Mouse (Mus musculus) myocyte (in vitro differentiated cells): ENCODE data around the gene Hecw1. TPM values are rescaled to one million over a fixed set of nuclear protein-coding genes. Genes with fewer than 3 reads are reported as not detected.

Experiments
- H3K27me3 ChIP-seq: one replicate; pipeline ENCODE4 v1.6.1; 2011; ENCODE audit not compliant: control insufficient read depth, insufficient read depth, insufficient read length
- H3K36me3 ChIP-seq: one replicate; pipeline ENCODE4 v1.6.1; 2011; ENCODE audit not compliant: control insufficient read depth, insufficient read depth
- H3K4me2 ChIP-seq: one replicate; pipeline ENCODE4 v1.6.1; 2011; ENCODE audit warnings: low read depth, control low read depth
- H3K4me3 ChIP-seq: one replicate; pipeline ENCODE4 v1.5.1; 2011; ENCODE audit warnings: mild to moderate bottlenecking, control low read depth, moderate library complexity
- H3K79me2 ChIP-seq: one replicate; pipeline ENCODE4 v1.6.1; 2011; ENCODE audit not compliant: control insufficient read depth, insufficient read depth
- H3ac ChIP-seq: one replicate; pipeline ENCODE4 v1.6.1; 2011; ENCODE audit not compliant: control insufficient read depth, insufficient read length
- CEBPB ChIP-seq: IDR thresholded peaks from 2 replicates; pipeline ENCODE4 v1.6.1; 2011; ENCODE audit warnings: mild to moderate bottlenecking, moderate library complexity; ENCODE audit not compliant: poor library complexity, insufficient read depth, severe bottlenecking
- E2F4 ChIP-seq: IDR thresholded peaks from one replicate; pipeline ENCODE4 v1.6.1; 2011; ENCODE audit warnings: mild to moderate bottlenecking, control low read depth, moderate library complexity; ENCODE audit not compliant: insufficient read depth
- MAX ChIP-seq: IDR thresholded peaks from one replicate; pipeline ENCODE4 v1.6.1; 2011; ENCODE audit warnings: low read depth, mild to moderate bottlenecking, control low read depth
- MYOD1 ChIP-seq, 3 experiments: IDR thresholded peaks; one replicate each; pipeline ENCODE4 v1.6.1; 2011; ENCODE audit warnings: control low read depth in 2 of 3, low read depth in 2 of 3, mild to moderate bottlenecking in 2 of 3, moderate library complexity in 1 of 3; ENCODE audit not compliant: insufficient read length in 2 of 3, control insufficient read depth in 1 of 3
- MYOG ChIP-seq, 3 experiments: IDR thresholded peaks; one replicate each; pipeline ENCODE4 v1.6.1; 2011; ENCODE audit warnings: control low read depth in 2 of 3, low read depth in 2 of 3, mild to moderate bottlenecking in 2 of 3; ENCODE audit not compliant: insufficient read length in 2 of 3, control insufficient read depth in 1 of 3, insufficient read depth in 1 of 3
- POLR2A ChIP-seq: IDR thresholded peaks from one replicate; pipeline ENCODE4 v1.6.1; 2011; ENCODE audit warnings: low read depth, mild to moderate bottlenecking, control low read depth, moderate library complexity; ENCODE audit not compliant: insufficient read length
- POLR2AphosphoS2 ChIP-seq: IDR thresholded peaks from one replicate; pipeline ENCODE4 v1.6.1; 2011; ENCODE audit warnings: low read depth, control low read depth; ENCODE audit not compliant: insufficient read length
- REST ChIP-seq: IDR thresholded peaks from one replicate; pipeline ENCODE4 v1.6.1; 2011; ENCODE audit warnings: mild to moderate bottlenecking, control low read depth, moderate library complexity; ENCODE audit not compliant: insufficient read depth, insufficient read length
- SRF ChIP-seq: IDR thresholded peaks from one replicate; pipeline ENCODE4 v1.6.1; 2011; ENCODE audit warnings: low read depth; ENCODE audit not compliant: control insufficient read depth, insufficient read length
- TCF12 ChIP-seq: IDR thresholded peaks from one replicate; pipeline ENCODE4 v1.6.1; 2011; ENCODE audit warnings: mild to moderate bottlenecking, control low read depth; ENCODE audit not compliant: poor library complexity, insufficient read depth, severe bottlenecking
- TCF3 ChIP-seq: IDR thresholded peaks from one replicate; pipeline ENCODE4 v1.6.1; 2011; ENCODE audit warnings: low read depth, control low read depth; ENCODE audit not compliant: insufficient read length
- USF1 ChIP-seq: IDR thresholded peaks from one replicate; pipeline ENCODE4 v1.6.1; 2011; ENCODE audit warnings: low read depth, mild to moderate bottlenecking, control low read depth, moderate library complexity
- polyA plus RNA-seq: library from polyadenylated mRNA; unstranded; fragments of >200 nt; fragmentation: generic; extraction: Trizol; gene quantifications from one replicate; pipeline ENCODE4 v1.2.1, GENCODE M21; 2012; ENCODE audit warnings: missing spikeins

Gene Hecw1
- polyA plus RNA-seq, 1 experiment = 0.02 TPM

GRCm38 (mm10) chr13:14521746-14522127, 1.3 kb downstream of the Hecw1 start:
- H3K27me3 ChIP-seq = no peaks in the 10 kb centered on the region
- H3K79me2 ChIP-seq = no peaks in the 10 kb centered on the region
- H3ac ChIP-seq = no peak overlapping the region
- no peaks in the 10 kb centered on the region for H3K36me3 ChIP-seq
- no peak overlapping the region for H3K4me3 ChIP-seq
- no peak for TF ChIP-seq REST
- no peak for TF ChIP-seq MYOG (IDR thresholded peaks at IDR 0.05; ENCODE audit: control insufficient read depth in 1 of 3, insufficient read depth in 1 of 3, insufficient read length in 2 of 3, low read depth in 2 of 3)
- H3K4me2 ChIP-seq = no peak overlapping the region

GRCm38 (mm10) chr13:14519605-14520004, 3.4 kb downstream of the Hecw1 start:
- Histone ChIP-seq H3K4me2 (no peak overlapping the region), H3K4me3 (no peak overlapping the region), H3ac (no peak overlapping the region), H3K79me2 (no peaks in the 10 kb centered on the region), H3K36me3 (no peaks in the 10 kb centered on the region), H3K27me3 (no peaks in the 10 kb centered on the region)
- TF ChIP-seq POLR2AphosphoS2 (no peak), CEBPB (no peak), USF1 (no peak), MAX (no peak), POLR2A (no peak), MYOG (IDR thresholded peaks at IDR 0.05; ENCODE audit: control insufficient read depth in 1 of 3, insufficient read depth in 1 of 3, insufficient read length in 2 of 3, low read depth in 2 of 3) (no peak), TCF12 (no peak), REST (no peak), SRF (no peak), E2F4 (no peak), MYOD1 (IDR thresholded peaks at IDR 0.05; ENCODE audit: control insufficient read depth in 1 of 3, insufficient read length in 2 of 3, low read depth in 2 of 3) (no peak)

GRCm38 (mm10) chr13:14517478-14517877, 5.5 kb downstream of the Hecw1 start:
- no peak for TF ChIP-seq REST
- TF ChIP-seq MAX = no peak
- TF ChIP-seq USF1 = no peak
- TF ChIP-seq TCF3 = no peak
- TF ChIP-seq SRF = no peak
- no peak for TF ChIP-seq CEBPB
- TF ChIP-seq E2F4 = no peak
- TF ChIP-seq POLR2A = no peak
- TF ChIP-seq TCF12 = no peak
- no peak for TF ChIP-seq POLR2AphosphoS2
- TF ChIP-seq MYOD1 (IDR thresholded peaks at IDR 0.05; ENCODE audit: control insufficient read depth in 1 of 3, insufficient read length in 2 of 3, low read depth in 2 of 3) = no peak
- TF ChIP-seq MYOG (IDR thresholded peaks at IDR 0.05; ENCODE audit: control insufficient read depth in 1 of 3, insufficient read depth in 1 of 3, insufficient read length in 2 of 3, low read depth in 2 of 3) = no peak
- no peak overlapping the region for H3ac ChIP-seq
- H3K79me2 ChIP-seq = no peaks in the 10 kb centered on the region
- H3K36me3 ChIP-seq = no peaks in the 10 kb centered on the region
- no peak overlapping the region for H3K4me3 ChIP-seq
- no peaks in the 10 kb centered on the region for H3K27me3 ChIP-seq
- H3K4me2 ChIP-seq = no peak overlapping the region

DNA sequence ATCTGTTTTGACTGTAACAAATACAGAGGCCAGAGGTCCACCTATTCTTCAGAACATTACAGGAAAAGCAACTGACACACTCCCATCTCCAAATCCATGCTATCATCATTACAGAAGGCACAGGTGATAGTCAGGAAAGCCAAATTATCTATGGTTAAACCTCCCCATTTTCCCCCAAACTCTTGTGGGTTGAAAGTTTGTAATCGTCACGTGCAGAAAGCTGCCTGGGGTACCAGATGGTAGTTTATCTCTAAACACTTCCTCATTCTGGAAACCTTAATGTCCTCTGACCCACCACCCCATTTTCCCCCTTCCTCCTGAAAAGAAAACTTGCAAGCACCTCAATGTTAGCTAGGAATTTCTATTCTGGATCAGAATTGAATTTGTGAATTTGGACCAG, 7.9 kb downstream of the Hecw1 start:
- Histone ChIP-seq H3K4me3 (no peak overlapping the region), H3ac (no peak overlapping the region), H3K79me2 (no peaks in the 10 kb centered on the region), H3K4me2 (no peak overlapping the region), H3K36me3 (no peaks in the 10 kb centered on the region), H3K27me3 (no peaks in the 10 kb centered on the region)
- TF ChIP-seq MYOD1 (IDR thresholded peaks at IDR 0.05; ENCODE audit: control insufficient read depth in 1 of 3, insufficient read length in 2 of 3, low read depth in 2 of 3) (no peak), SRF (no peak), E2F4 (no peak)

- no peak for TF ChIP-seq CEBPB
- H3K36me3 ChIP-seq = no peaks in the 10 kb centered on the region
- no peaks in the 10 kb centered on the region for H3K27me3 ChIP-seq
- no peak overlapping the region for H3K4me2 ChIP-seq
- no peaks in the 10 kb centered on the region for H3K79me2 ChIP-seq
- no peak overlapping the region for H3ac ChIP-seq
- H3K4me3 ChIP-seq = no peak overlapping the region
Observed at GRCm38 (mm10) chr13:14513934-14514333, 9.1 kb downstream of the Hecw1 start.

DNA sequence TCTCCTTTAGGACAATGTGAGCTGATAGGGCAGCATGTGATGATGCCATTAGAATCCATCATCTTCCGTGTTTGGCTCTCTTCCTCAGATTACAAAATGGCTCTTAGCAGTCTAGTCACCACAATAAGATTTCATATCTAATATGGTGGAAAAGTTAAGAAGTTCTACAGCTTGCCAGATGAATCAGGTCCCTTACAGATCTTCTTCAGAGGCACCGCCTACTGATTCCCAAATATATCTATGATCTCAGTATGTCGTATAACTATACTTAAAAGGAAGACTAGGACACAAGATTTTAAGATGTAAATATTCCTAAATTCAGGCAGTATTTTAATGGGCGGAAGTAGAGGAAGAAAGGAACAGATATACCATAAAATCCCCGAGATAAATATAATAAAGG, 16.3 kb downstream of the Hecw1 start:
- Histone ChIP-seq H3K27me3 (no peaks in the 10 kb centered on the region), H3K36me3 (no peaks in the 10 kb centered on the region), H3K4me3 (no peak overlapping the region), H3ac (no peak overlapping the region), H3K4me2 (no peak overlapping the region), H3K79me2 (no peaks in the 10 kb centered on the region)
- TF ChIP-seq MYOD1 (IDR thresholded peaks at IDR 0.05; ENCODE audit: control insufficient read depth in 1 of 3, insufficient read length in 2 of 3, low read depth in 2 of 3) (no peak), TCF12 (no peak), MYOG (IDR thresholded peaks at IDR 0.05; ENCODE audit: control insufficient read depth in 1 of 3, insufficient read depth in 1 of 3, insufficient read length in 2 of 3, low read depth in 2 of 3) (no peak), TCF3 (no peak), SRF (no peak), POLR2AphosphoS2 (no peak), USF1 (no peak), CEBPB (no peak)
